Comparison of ENCODE assay signal across 7 mouse cellular contexts in the genomic region with DNA sequence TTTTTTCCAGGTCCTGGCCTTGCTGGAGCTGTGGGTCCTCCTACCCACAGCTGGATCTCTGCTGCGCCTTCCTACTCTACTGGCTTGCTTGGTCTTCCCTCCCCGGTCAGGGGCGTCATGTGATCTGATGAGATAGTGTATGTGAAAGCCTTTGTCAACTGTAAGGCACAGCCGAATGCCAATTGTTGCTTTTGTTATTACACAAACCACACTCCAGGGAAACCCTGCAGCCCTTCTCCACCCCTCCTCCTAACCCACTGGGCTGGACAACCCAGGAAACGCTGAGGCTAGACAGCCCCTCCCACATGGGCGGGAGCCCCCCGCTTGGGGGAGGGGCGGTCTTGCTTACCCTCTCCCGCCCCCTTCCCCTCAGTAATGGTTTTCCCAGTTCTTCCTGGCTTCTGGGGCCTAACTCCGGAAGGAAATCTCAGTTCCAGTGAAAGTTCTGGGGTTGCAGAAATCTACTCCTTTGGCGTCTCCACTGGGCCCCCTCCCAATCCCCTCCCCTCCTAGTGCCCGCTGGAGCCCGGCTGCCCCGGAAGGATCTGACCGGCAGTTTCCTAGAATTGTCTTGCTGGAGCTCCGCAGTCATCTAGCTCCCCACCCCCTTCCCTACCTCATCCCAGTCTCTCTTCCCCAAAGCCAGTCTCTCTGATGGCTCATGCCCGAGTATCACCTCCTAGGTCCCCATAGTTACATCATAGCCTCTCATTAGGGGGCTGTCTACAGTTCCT. TPM values are rescaled to one million over a fixed set of nuclear protein-coding genes. Genes with fewer than 3 reads are reported as not detected.
DNase-seq lines count a peak whose midpoint lies in the region; ATAC-seq and TF ChIP-seq lines count a peak whose summit lies in the region.

No protein-coding gene starts in this region.

- H3K36me3 ChIP-seq in intestine, postnatal 0 days (ENCODE audit: control insufficient read depth, insufficient read depth): no peaks in the 10 kb centered on the region
- H3K36me3 ChIP-seq in small intestine, adult 2 months (ENCODE audit: control insufficient read depth, insufficient read depth, low read length): no peaks in the 10 kb centered on the region

- peak overlapping the region; percentile 32 for H3K4me3 ChIP-seq in intestine, postnatal 0 days (ENCODE audit: low read depth, low read length)
- H3K4me3 ChIP-seq in small intestine, adult 2 months (ENCODE audit: low read depth, low read length): peak overlapping the region; percentile 12

- whole genome bisulfite sequencing in intestine, postnatal 0 days: 2% methylated on average over 17 of the region's 17 CpGs
- WGBS in small intestine, adult 2 months: 13% methylated on average over 17 of the region's 17 CpGs

- TF ChIP-seq CTCF in intestine, postnatal 0 days (IDR thresholded peaks at IDR 0.05; ENCODE audit: low read depth): no peak; the same call in 1 of the 2 replicates
- no peak for TF ChIP-seq CTCF in small intestine, adult 2 months (IDR thresholded peaks at IDR 0.05; ENCODE audit: extremely low read depth, insufficient read length, insufficient replicate concordance, low read depth, low read length)

- peak overlapping the region; percentile 38; the same call in 1 of the 2 replicates for H3K9ac ChIP-seq in intestine, postnatal 0 days (ENCODE audit: low read depth, low read length)

- H3K4me1 ChIP-seq in intestine, postnatal 0 days (replicated peaks; ENCODE audit: control insufficient read depth, insufficient read depth, low read length): 0 out of 2 replicates have a peak, but pooled peaks cover 4% of the 10 kb centered on the region
- H3K4me1 ChIP-seq in small intestine, adult 2 months (ENCODE audit: control insufficient read depth, insufficient read depth, insufficient read length, low read length): peaks cover 4% of the 10 kb centered on the region

- peak; percentile 81 for ATAC-seq in intestine, postnatal 0 days

- H3K27ac ChIP-seq in intestine, postnatal 0 days (ENCODE audit: low read depth, low read length): peak overlapping the region; percentile 76
- peak overlapping the region; percentile 50; the same call in 1 of the 2 replicates for H3K27ac ChIP-seq in small intestine, adult 2 months (ENCODE audit: insufficient read depth, low read depth, low read length)

- intact Hi-C loops in left cerebral cortex, postnatal 36 days (cut with DNase I): no loop called here

- no peak for TF ChIP-seq POLR2A in small intestine, adult 2 months (IDR thresholded peaks at IDR 0.05; ENCODE audit: low read depth, low read length)

- no peaks in the 10 kb centered on the region for H3K9me3 ChIP-seq in intestine, postnatal 0 days (ENCODE audit: control insufficient read depth)

- no peaks in the 10 kb centered on the region for H3K27me3 ChIP-seq in intestine, postnatal 0 days (replicated peaks; ENCODE audit: control insufficient read depth, insufficient read depth, low read length)
- H3K27me3 ChIP-seq in small intestine, adult 2 months (ENCODE audit: control insufficient read depth, insufficient read depth, low read length): no peaks in the 10 kb centered on the region

- H3K4me2 ChIP-seq in intestine, postnatal 0 days (replicated peaks; ENCODE audit: low read depth): peak overlapping the region; percentile 64

- peak; percentile 93 for DNase-seq in adrenal gland, postnatal 14 days
- DNase-seq in embryo, embryonic 9.5 days (ENCODE audit: extremely low spot score): peak; percentile 92
- DNase-seq in heart, adult 11 months: peak; percentile 100
- DNase-seq in left cerebral cortex, postnatal 36 days (ENCODE audit: low spot score in 2 of 2): peak; percentile 42 to 43
- DNase-seq in mesoderm, embryonic 11.5 days (ENCODE audit: low read depth, low spot score): peak; percentile 94

RNA-seq across cellular contexts. Expression of gene Ints3, which starts 13.1 kb away (rescaled TPM):
- total RNA-seq in adrenal gland, postnatal 14 days (2021): 59.5 and 62.4 TPM in 2 replicates
- 8.8 and 9.7 TPM in 2 replicates for polyA plus RNA-seq in intestine, postnatal 0 days (2015; fragmentation: Nextera tagmentation; extraction: Ambion mirVana)
- 10 to 100 TPM; 57.6 to 70.1 TPM for total RNA-seq in left cerebral cortex, postnatal 36 days (2021)
- 13.6 and 22.4 TPM in 2 replicates for polyA plus RNA-seq in small intestine, adult 2 months (2012; rRNA removed)

RNA-seq across cellular contexts. Expression of gene Npr1, which starts 19.1 kb away (rescaled TPM):
- 120 and 132 TPM in 2 replicates for total RNA-seq in adrenal gland, postnatal 14 days (2021)
- polyA plus RNA-seq in intestine, postnatal 0 days (2015; fragmentation: Nextera tagmentation; extraction: Ambion mirVana): 3.4 and 4.2 TPM in 2 replicates
- 1 to 10 TPM; 2.5 to 4.2 TPM for total RNA-seq in left cerebral cortex, postnatal 36 days (2021)
- 5.1 and 5.9 TPM in 2 replicates for polyA plus RNA-seq in small intestine, adult 2 months (2012; rRNA removed)

RNA-seq across cellular contexts. Expression of gene Ilf2, which starts 29.4 kb away (rescaled TPM):
- 54.7 and 66.2 TPM in 2 replicates for total RNA-seq in adrenal gland, postnatal 14 days (2021)
- polyA plus RNA-seq in intestine, postnatal 0 days (2015; fragmentation: Nextera tagmentation; extraction: Ambion mirVana): 38.3 and 40.7 TPM in 2 replicates
- total RNA-seq in left cerebral cortex, postnatal 36 days (2021): 10 to 100 TPM; 73.5 to 82.2 TPM
- 4.3 and 5.9 TPM in 2 replicates for polyA plus RNA-seq in small intestine, adult 2 months (2012; rRNA removed)

RNA-seq across cellular contexts. Expression of gene Snapin, which starts 44.3 kb away (rescaled TPM):
- 46.1 and 49.2 TPM in 2 replicates for total RNA-seq in adrenal gland, postnatal 14 days (2021)
- 53.1 and 53.9 TPM in 2 replicates for polyA plus RNA-seq in intestine, postnatal 0 days (2015; fragmentation: Nextera tagmentation; extraction: Ambion mirVana)
- total RNA-seq in left cerebral cortex, postnatal 36 days (2021): 10 to 100 TPM; 52.8 to 54.7 TPM
- 3.4 and 7.1 TPM in 2 replicates for polyA plus RNA-seq in small intestine, adult 2 months (2012; rRNA removed)

RNA-seq across cellular contexts. Expression of gene Slc27a3, which starts 56.8 kb away (rescaled TPM):
- total RNA-seq in adrenal gland, postnatal 14 days (2021): 73.1 and 86.4 TPM in 2 replicates
- 2.5 and 2.9 TPM in 2 replicates for polyA plus RNA-seq in intestine, postnatal 0 days (2015; fragmentation: Nextera tagmentation; extraction: Ambion mirVana)
- total RNA-seq in left cerebral cortex, postnatal 36 days (2021): 1 to 10 TPM; 4.8 to 6.2 TPM
- polyA plus RNA-seq in small intestine, adult 2 months (2012; rRNA removed): 3.7 and 5.9 TPM in 2 replicates

Comparison
In these comparisons a context has a peak if more than half of its experiments do, and no peak if none do; other contexts are left out.
1. Peak in every context shown above with its lines: DNase-seq, ATAC-seq, H3K4me3 ChIP-seq and H3K27ac ChIP-seq.
2. DNase-seq: peak in every context shown above with its lines; median percentile 100 in heart, adult 11 months; 94 in mesoderm, embryonic 11.5 days; 93 in adrenal gland, postnatal 14 days; 92 in embryo, embryonic 9.5 days; 42 in left cerebral cortex, postnatal 36 days.
3. RNA of gene Npr1, which starts 19.1 kb away (total RNA-seq): 120 to 132 TPM in adrenal gland, postnatal 14 days; 2.5 to 4.2 TPM in left cerebral cortex, postnatal 36 days; every median in the first group is over 10 times any median in the second.